Mouse (Mus musculus): Measurements from ENCODE around the gene Zbtb9.

DNA sequence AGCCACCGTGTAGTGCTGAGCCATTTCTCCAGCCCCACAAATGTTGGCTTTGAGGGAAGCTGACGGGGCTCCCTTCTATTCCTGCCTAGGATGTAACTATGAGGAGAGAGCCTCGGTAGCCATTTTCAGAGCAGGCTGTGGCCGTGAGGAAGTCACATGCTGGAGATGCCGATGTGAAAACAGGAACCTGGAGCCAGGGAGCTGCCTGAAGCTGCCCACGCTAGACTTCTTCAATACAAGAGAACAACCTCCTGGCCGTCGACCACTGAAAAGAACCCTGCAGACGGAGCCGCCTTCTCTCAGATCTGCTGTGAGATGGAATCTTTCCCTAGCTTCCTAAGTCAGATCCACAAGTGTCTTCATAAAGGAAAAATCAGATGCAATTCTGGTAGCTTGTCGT, 32.7 kb downstream of the Zbtb9 start:
- TF ChIP-seq CTCF (IDR thresholded peaks at IDR 0.05 in 2 of 3, conservative IDR thresholded peaks at IDR 0.05 in 1 of 3; ENCODE audit: control insufficient read depth in 1 of 3, insufficient read depth in 1 of 3, low read depth in 2 of 3, low read length in 3 of 3, poor library complexity in 1 of 3, severe bottlenecking in 1 of 3) (no peak), POLR2AphosphoS2 (IDR thresholded peaks at IDR 0.05; ENCODE audit: low read length) (no peak), POLR2A (IDR thresholded peaks at IDR 0.05; ENCODE audit: control insufficient read depth in 1 of 2, insufficient read depth in 1 of 2, low read depth in 1 of 2, low read length in 2 of 2, poor library complexity in 1 of 2) (peak in 1 of 2 experiments; percentile 44; a peak in 1 of 4 replicates)
